Mouse (Mus musculus) MEL (cell line): Measurements from ENCODE around the gene Shroom1. TPM values are rescaled to one million over a fixed set of nuclear protein-coding genes. Genes with fewer than 3 reads are reported as not detected.

Experiments
- DNase-seq: peaks from one replicate; pipeline ENCODE4 v3.0.0; 2011; ENCODE audit warnings: low read depth, low spot score
- H3K27ac ChIP-seq: 2 replicates; pipeline ENCODE4 v1.5.1; 2012; ENCODE audit warnings: low read depth, mild to moderate bottlenecking, control low read depth, low read length, moderate library complexity; ENCODE audit not compliant: control insufficient read depth
- H3K27me3 ChIP-seq, 2 experiments: fragments of 150-350 bp in 1 of 2; sonication (generic) in 1 of 2; 2 replicates each; pipeline ENCODE4 v1.6.1; 2012; ENCODE audit warnings: low read length in 2 of 2, mild to moderate bottlenecking in 2 of 2, improper control_type of control experiment in 1 of 2, moderate library complexity in 1 of 2; ENCODE audit not compliant: insufficient read depth in 2 of 2, control insufficient read depth in 1 of 2
- H3K36me3 ChIP-seq, 2 experiments: 2 replicates each; pipeline ENCODE4 v1.6.1; 2012 to 2014; ENCODE audit warnings: low read length in 2 of 2, improper control_type of control experiment in 1 of 2, inconsistent platforms in 1 of 2, mild to moderate bottlenecking in 1 of 2; ENCODE audit not compliant: insufficient read depth in 2 of 2, control insufficient read depth in 1 of 2
- H3K4me1 ChIP-seq, 2 experiments: fragments of 150-350 bp in 1 of 2; sonication (generic) in 1 of 2; 2 replicates each; pipeline ENCODE4 v1.6.1; 2012; ENCODE audit warnings: low read length in 2 of 2, improper control_type of control experiment in 1 of 2, mild to moderate bottlenecking in 1 of 2; ENCODE audit not compliant: insufficient read depth in 2 of 2, control insufficient read depth in 1 of 2
- H3K4me3 ChIP-seq, 2 experiments: fragments of 150-350 bp in 1 of 2; sonication (generic) in 1 of 2; 2 replicates each; pipeline ENCODE4 v1.5.1; 2012; ENCODE audit warnings: low read depth in 2 of 2, low read length in 2 of 2, mild to moderate bottlenecking in 2 of 2, moderate library complexity in 2 of 2, control low read depth in 1 of 2, improper control_type of control experiment in 1 of 2; ENCODE audit not compliant: control insufficient read depth in 1 of 2, insufficient read depth in 1 of 2
- H3K79me2 ChIP-seq: 2 replicates; pipeline ENCODE4 v1.6.1; 2012; ENCODE audit warnings: mild to moderate bottlenecking, low read length, moderate library complexity; ENCODE audit not compliant: control insufficient read depth, poor library complexity, insufficient read depth
- H3K9ac ChIP-seq: 2 replicates; pipeline ENCODE4 v1.6.1; 2012; ENCODE audit warnings: low read depth, mild to moderate bottlenecking, control low read depth, low read length, moderate library complexity; ENCODE audit not compliant: control insufficient read depth, poor library complexity, severe bottlenecking
- H3K9me3 ChIP-seq: fragments of 150-350 bp; sonication (generic); replicated peaks from 2 replicates; pipeline ENCODE4 v1.6.1; 2012; ENCODE audit warnings: mild to moderate bottlenecking, low read length, improper control_type of control experiment, moderate library complexity; ENCODE audit not compliant: insufficient read depth
- BHLHE40 ChIP-seq: IDR thresholded peaks from 2 replicates; pipeline ENCODE4 v1.6.1; 2012; ENCODE audit warnings: low read depth, mild to moderate bottlenecking, inconsistent platforms, low read length, improper control_type of control experiment, borderline replicate concordance
- CHD1 ChIP-seq: IDR thresholded peaks from 2 replicates; pipeline ENCODE4 v1.6.1; 2012; ENCODE audit warnings: low read depth, mild to moderate bottlenecking, inconsistent platforms, low read length, improper control_type of control experiment
- CHD2 ChIP-seq: IDR thresholded peaks from 2 replicates; pipeline ENCODE4 v1.6.1; 2011; ENCODE audit warnings: low read length, improper control_type of control experiment
- HCFC1 ChIP-seq: IDR thresholded peaks from 2 replicates; pipeline ENCODE4 v1.6.1; 2012; ENCODE audit warnings: low read depth, mild to moderate bottlenecking, inconsistent platforms, low read length, improper control_type of control experiment, moderate library complexity
- JUND ChIP-seq: IDR thresholded peaks from 2 replicates; pipeline ENCODE4 v1.6.1; 2011; ENCODE audit warnings: low read depth, mild to moderate bottlenecking, improper control_type of control experiment, low read length
- KAT2A ChIP-seq: conservative IDR thresholded peaks from 2 replicates; pipeline ENCODE4 v1.6.1; 2012; ENCODE audit warnings: low read depth, low read length, improper control_type of control experiment, inconsistent platforms
- MAFK ChIP-seq: IDR thresholded peaks from 2 replicates; pipeline ENCODE4 v1.6.1; 2011; ENCODE audit warnings: low read depth, mild to moderate bottlenecking, low read length, improper control_type of control experiment, borderline replicate concordance
- MAZ ChIP-seq: IDR thresholded peaks from 2 replicates; pipeline ENCODE4 v1.6.1; 2012; ENCODE audit warnings: low read depth, mild to moderate bottlenecking, inconsistent platforms, low read length, improper control_type of control experiment
- MEF2A ChIP-seq: IDR thresholded peaks from 2 replicates; pipeline ENCODE4 v1.6.1; 2014; ENCODE audit warnings: low read depth, mild to moderate bottlenecking, inconsistent platforms, low read length, improper control_type of control experiment; ENCODE audit not compliant: poor library complexity, insufficient replicate concordance, severe bottlenecking; ENCODE audit errors: extremely low read depth
- MXI1 ChIP-seq: IDR thresholded peaks from 2 replicates; pipeline ENCODE4 v1.6.1; 2011; ENCODE audit warnings: mild to moderate bottlenecking, low read depth, low read length, improper control_type of control experiment
- MYB ChIP-seq: IDR thresholded peaks from 2 replicates; pipeline ENCODE4 v1.6.1; 2011; ENCODE audit warnings: mild to moderate bottlenecking, low read depth, low read length, improper control_type of control experiment
- NELFE ChIP-seq: IDR thresholded peaks from 2 replicates; pipeline ENCODE4 v1.6.1; 2011; ENCODE audit warnings: low read depth, low read length, improper control_type of control experiment
- NRF1 ChIP-seq: IDR thresholded peaks from 2 replicates; pipeline ENCODE4 v1.6.1; 2014; ENCODE audit warnings: low read depth, mild to moderate bottlenecking, inconsistent platforms, low read length, improper control_type of control experiment, moderate library complexity; ENCODE audit not compliant: poor library complexity, insufficient read depth, severe bottlenecking
- POLR2A ChIP-seq, 2 experiments: IDR thresholded peaks; 2 replicates each; pipeline ENCODE4 v1.6.1; 2011 to 2012; ENCODE audit warnings: low read length in 2 of 2, mild to moderate bottlenecking in 2 of 2, control low read depth in 1 of 2, improper control_type of control experiment in 1 of 2, low read depth in 1 of 2, moderate library complexity in 1 of 2; ENCODE audit not compliant: control insufficient read depth in 1 of 2, insufficient read depth in 1 of 2, poor library complexity in 1 of 2
- RCOR1 ChIP-seq: IDR thresholded peaks from 2 replicates; pipeline ENCODE4 v1.6.1; 2012; ENCODE audit warnings: low read depth, mild to moderate bottlenecking, inconsistent platforms, low read length, improper control_type of control experiment
- SMC3 ChIP-seq: IDR thresholded peaks from 2 replicates; pipeline ENCODE4 v1.6.1; 2011; ENCODE audit warnings: low read depth, low read length, improper control_type of control experiment
- USF2 ChIP-seq, 2 experiments: IDR thresholded peaks; 2 replicates each; pipeline ENCODE4 v1.6.1; 2011 to 2012; ENCODE audit warnings: improper control_type of control experiment in 2 of 2, low read length in 2 of 2, borderline replicate concordance in 1 of 2, inconsistent platforms in 1 of 2, low read depth in 1 of 2, mild to moderate bottlenecking in 1 of 2; ENCODE audit not compliant: insufficient read depth in 1 of 2
- ZC3H11A ChIP-seq: IDR thresholded peaks from 2 replicates; pipeline ENCODE4 v1.6.1; 2012; ENCODE audit warnings: low read depth, mild to moderate bottlenecking, inconsistent platforms, low read length, improper control_type of control experiment
- ZKSCAN1 ChIP-seq: IDR thresholded peaks from 2 replicates; pipeline ENCODE4 v1.6.1; 2012; ENCODE audit warnings: low read depth, mild to moderate bottlenecking, inconsistent platforms, low read length, improper control_type of control experiment, moderate library complexity
- ZNF384 ChIP-seq: IDR thresholded peaks from 2 replicates; pipeline ENCODE4 v1.6.1; 2012; ENCODE audit warnings: low read depth, mild to moderate bottlenecking, inconsistent platforms, low read length, improper control_type of control experiment
- polyA plus RNA-seq, 2 experiments: library from polyadenylated mRNA; stranded (reverse) in 1 of 2; unstranded in 1 of 2; fragments of >175 nt in 1 of 2; fragments of >200 nt in 1 of 2; gene quantifications; 2 replicates each; pipeline versions ENCODE4 v1.2.1 to v1.2.4; 2012; ENCODE audit warnings: low replicate concordance in 2 of 2, low read depth in 1 of 2; ENCODE audit not compliant: insufficient read length in 2 of 2, insufficient read depth in 1 of 2, missing spikeins in 1 of 2
- total RNA-seq: library from RNA; depleted of rRNA; stranded (reverse); fragments of 300-350 nt; gene quantifications from 2 replicates; pipeline ENCODE4 v1.2.3, GENCODE M21; 2012

Gene Shroom1
- total and polyA plus RNA-seq, 3 experiments = 0.19 TPM; not detected in 2

- no peak overlapping the region for H3K27ac ChIP-seq
- H3K27me3 ChIP-seq = peaks cover 20 to 22% of the 10 kb centered on the region in 2 experiments
- H3K4me1 ChIP-seq = peaks cover 0 to 7% of the 10 kb centered on the region in 2 experiments; a peak in 2 of 4 replicates
- H3K79me2 ChIP-seq = no peaks in the 10 kb centered on the region
- H3K9me3 ChIP-seq = no peaks in the 10 kb centered on the region
- peaks cover 0 to 3% of the 10 kb centered on the region in 2 experiments; a peak in 2 of 4 replicates for H3K36me3 ChIP-seq
- no peak for DNase-seq
- TF ChIP-seq NRF1 (no peak), CHD2 (no peak), MAZ (no peak), MEF2A (no peak), MYB (no peak), HCFC1 (no peak), JUND (no peak), ZKSCAN1 (no peak), NELFE (no peak), KAT2A (no peak), ZC3H11A (no peak), RCOR1 (no peak), ZNF384 (no peak), SMC3 (no peak), BHLHE40 (no peak), MXI1 (no peak), POLR2A (IDR thresholded peaks at IDR 0.05; ENCODE audit: control insufficient read depth in 1 of 2, insufficient read depth in 1 of 2, low read depth in 1 of 2, low read length in 2 of 2, poor library complexity in 1 of 2) (no peak)
- TF ChIP-seq, all 39 proteins: peak for 0
- no peak overlapping the region for H3K4me3 ChIP-seq
- H3K9ac ChIP-seq = no peak overlapping the region
Observed at GRCm38 (mm10) chr11:53447996-53448395, 9.0 kb upstream of the Shroom1 start.

- Histone ChIP-seq H3K9ac (no peak overlapping the region), H3K4me3 (no peak overlapping the region), H3K27me3 (peaks cover 20 to 24% of the 10 kb centered on the region in 2 experiments), H3K4me1 (peaks cover 0 to 3% of the 10 kb centered on the region in 2 experiments; a peak in 1 of 4 replicates), H3K36me3 (peaks cover 0 to 3% of the 10 kb centered on the region in 2 experiments; a peak in 2 of 4 replicates), H3K27ac (no peak overlapping the region), H3K79me2 (no peaks in the 10 kb centered on the region), H3K9me3 (no peaks in the 10 kb centered on the region)
- DNase-seq = no peak
- TF ChIP-seq USF2 (IDR thresholded peaks at IDR 0.05; ENCODE audit: borderline replicate concordance in 1 of 2, insufficient read depth in 1 of 2, low read depth in 1 of 2, low read length in 2 of 2) = no peak
- TF ChIP-seq CHD1 = no peak
- no peak for TF ChIP-seq KAT2A
- no peak for TF ChIP-seq JUND
- no peak for TF ChIP-seq MAFK
- TF ChIP-seq MEF2A = no peak
Observed at GRCm38 (mm10) chr11:53448529-53448928, 8.5 kb upstream of the Shroom1 start.
